Mouse (Mus musculus): Measurements from ENCODE around the gene Babam2. TPM values are rescaled to one million over a fixed set of nuclear protein-coding genes. Genes with fewer than 3 reads are reported as not detected.

Babam2 gene
- polyA plus RNA-seq, 1 experiment from 2014 or later, result 78.7 TPM

GRCm38 (mm10) chr5:31823673-31824072 lies 126.2 kb downstream of the Babam2 start:
- H3K36me3 ChIP-seq, result no peaks in the 10 kb centered on the region
- no peak overlapping the region for H3K27ac ChIP-seq
- H3K9me3 ChIP-seq, result no peaks in the 10 kb centered on the region
- no peak overlapping the region for H3K9ac ChIP-seq
- 73% methylated on average over 3 of the region's 3 CpGs for WGBS
- ATAC-seq, result no peak
- no peaks in the 10 kb centered on the region for H3K4me1 ChIP-seq (replicated peaks)
- H3K27me3 ChIP-seq (replicated peaks), result no peaks in the 10 kb centered on the region
- no peak overlapping the region for H3K4me3 ChIP-seq (replicated peaks)
- H3K4me2 ChIP-seq (replicated peaks), result no peak overlapping the region

- no peak for ATAC-seq
- WGBS, result 78% methylated on average over 2 of the region's 2 CpGs
- no peaks in the 10 kb centered on the region for H3K9me3 ChIP-seq
- no peaks in the 10 kb centered on the region for H3K27me3 ChIP-seq (replicated peaks)
- H3K4me2 ChIP-seq (replicated peaks), result no peak overlapping the region
- no peak overlapping the region for H3K9ac ChIP-seq
- H3K27ac ChIP-seq, result no peak overlapping the region
- no peaks in the 10 kb centered on the region for H3K36me3 ChIP-seq
- H3K4me1 ChIP-seq (replicated peaks), result no peaks in the 10 kb centered on the region
- no peak overlapping the region for H3K4me3 ChIP-seq (replicated peaks)
Measured at GRCm38 (mm10) chr5:31824126-31824525, 126.6 kb downstream of the Babam2 start.

DNA sequence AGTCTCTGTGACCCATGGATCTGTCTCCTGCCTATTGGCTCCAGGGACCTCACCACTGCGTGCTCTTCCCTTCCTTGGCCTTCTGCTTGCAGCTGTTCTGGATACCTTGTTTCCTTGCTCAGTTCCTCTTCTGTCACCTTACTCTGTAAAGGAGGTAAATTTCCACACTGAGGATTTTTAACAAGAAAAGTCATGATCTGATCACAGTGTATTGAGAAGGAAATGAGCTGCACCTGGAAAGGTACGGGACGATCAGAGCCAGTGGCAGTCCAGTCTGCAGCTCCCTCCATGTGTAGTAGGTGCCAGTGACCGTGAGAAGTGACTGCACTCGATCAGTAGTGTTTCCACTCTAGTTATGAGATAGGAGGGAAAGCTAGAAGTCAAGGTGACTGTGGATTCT lies 129.8 kb downstream of the Babam2 start:
- H3K4me2 ChIP-seq (replicated peaks), result no peak overlapping the region
- H3K9ac ChIP-seq, result no peak overlapping the region
- H3K27me3 ChIP-seq (replicated peaks), result no peaks in the 10 kb centered on the region
- no peaks in the 10 kb centered on the region for H3K36me3 ChIP-seq
- ATAC-seq, result no peak
- H3K27ac ChIP-seq, result no peak overlapping the region
- 87% methylated on average over 5 of the region's 5 CpGs for WGBS
- H3K9me3 ChIP-seq, result no peaks in the 10 kb centered on the region
- no peaks in the 10 kb centered on the region for H3K4me1 ChIP-seq (replicated peaks)
- H3K4me3 ChIP-seq (replicated peaks), result no peak overlapping the region

DNA sequence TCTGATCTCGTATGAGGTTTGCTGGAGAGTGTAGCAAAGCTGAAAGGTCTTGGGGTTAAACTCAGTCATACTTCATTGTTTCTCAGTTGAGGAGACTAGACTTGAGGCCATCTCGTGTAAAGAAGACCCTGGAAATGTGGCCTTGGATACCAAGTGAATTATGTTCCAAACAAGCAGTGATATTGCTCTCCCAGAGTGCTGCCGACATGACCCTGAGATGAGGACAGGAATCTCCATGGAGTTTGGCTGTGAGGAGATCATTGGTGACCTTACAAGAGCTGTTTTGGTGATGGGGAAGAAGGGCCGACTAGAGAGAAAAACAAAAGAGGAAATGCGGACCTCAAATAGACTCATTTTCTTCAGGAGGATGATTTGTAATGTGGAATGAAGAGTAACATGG lies 130.4 kb downstream of the Babam2 start:
- ATAC-seq, result no peak
- 87% methylated on average over 5 of the region's 5 CpGs for WGBS
- H3K9me3 ChIP-seq, result no peaks in the 10 kb centered on the region
- H3K4me2 ChIP-seq (replicated peaks), result no peak overlapping the region
- H3K4me3 ChIP-seq (replicated peaks), result no peak overlapping the region
- H3K4me1 ChIP-seq (replicated peaks), result no peaks in the 10 kb centered on the region
- H3K36me3 ChIP-seq, result no peaks in the 10 kb centered on the region
- H3K27ac ChIP-seq, result no peak overlapping the region
- no peak overlapping the region for H3K9ac ChIP-seq
- no peaks in the 10 kb centered on the region for H3K27me3 ChIP-seq (replicated peaks)

- no peaks in the 10 kb centered on the region for H3K9me3 ChIP-seq
- H3K4me2 ChIP-seq (replicated peaks), result no peak overlapping the region
- no peak overlapping the region for H3K9ac ChIP-seq
- H3K36me3 ChIP-seq, result no peaks in the 10 kb centered on the region
- H3K4me3 ChIP-seq (replicated peaks), result no peak overlapping the region
- H3K27me3 ChIP-seq (replicated peaks), result no peaks in the 10 kb centered on the region
- peak; percentile 36; the same call in 1 of the 2 replicates for ATAC-seq
- H3K4me1 ChIP-seq (replicated peaks), result no peaks in the 10 kb centered on the region
- 83% methylated on average over 10 of the region's 10 CpGs for WGBS
- no peak overlapping the region for H3K27ac ChIP-seq
Measured at GRCm38 (mm10) chr5:31828747-31829146, 131.3 kb downstream of the Babam2 start.

- Histone ChIP-seq H3K4me3 (replicated peaks) (no peak overlapping the region), H3K4me2 (replicated peaks) (no peak overlapping the region), H3K4me1 (replicated peaks) (no peaks in the 10 kb centered on the region), H3K27ac (no peak overlapping the region), H3K27me3 (replicated peaks) (no peaks in the 10 kb centered on the region), H3K36me3 (no peaks in the 10 kb centered on the region), H3K9ac (no peak overlapping the region), H3K9me3 (no peaks in the 10 kb centered on the region)
- no peak for ATAC-seq
- WGBS, result 49% methylated on average over 1 of the region's 1 CpGs
Measured at GRCm38 (mm10) chr5:31829588-31829987, 132.1 kb downstream of the Babam2 start.

- H3K9me3 ChIP-seq, result no peaks in the 10 kb centered on the region
- H3K36me3 ChIP-seq, result no peaks in the 10 kb centered on the region
- H3K27ac ChIP-seq, result no peak overlapping the region
- no peak overlapping the region for H3K4me3 ChIP-seq (replicated peaks)
- no peak overlapping the region for H3K9ac ChIP-seq
- H3K4me2 ChIP-seq (replicated peaks), result no peak overlapping the region
- no peaks in the 10 kb centered on the region for H3K4me1 ChIP-seq (replicated peaks)
- WGBS, result 70% methylated on average over 1 of the region's 1 CpGs
- no peak for ATAC-seq
- H3K27me3 ChIP-seq (replicated peaks), result no peaks in the 10 kb centered on the region
Measured at GRCm38 (mm10) chr5:31831587-31831986, 134.1 kb downstream of the Babam2 start.

DNA sequence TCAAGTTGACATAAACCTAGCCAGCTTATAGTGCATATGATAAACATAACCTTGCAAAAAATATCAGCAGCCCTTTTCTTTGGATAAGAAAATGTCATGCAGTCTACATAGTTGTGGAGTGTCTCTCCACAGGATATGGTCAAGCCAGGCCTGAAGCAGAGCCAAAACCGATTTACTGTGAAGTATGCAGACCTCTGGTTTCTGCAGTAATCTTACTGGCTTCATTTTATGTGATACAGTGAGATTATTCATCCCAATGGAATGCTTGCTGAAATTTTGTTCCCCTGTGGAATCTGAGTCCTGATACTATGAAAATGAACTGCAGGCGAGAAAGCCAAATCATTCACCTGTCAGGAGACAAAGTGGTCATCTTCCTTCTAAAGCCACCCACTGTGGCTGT lies 138.2 kb downstream of the Babam2 start:
- Histone ChIP-seq H3K4me2 (replicated peaks) (no peak overlapping the region), H3K4me1 (replicated peaks) (no peaks in the 10 kb centered on the region), H3K9ac (no peak overlapping the region), H3K36me3 (no peaks in the 10 kb centered on the region), H3K27ac (no peak overlapping the region), H3K4me3 (replicated peaks) (no peak overlapping the region), H3K27me3 (replicated peaks) (no peaks in the 10 kb centered on the region), H3K9me3 (no peaks in the 10 kb centered on the region)
- ATAC-seq, result no peak
- 89% methylated on average over 2 of the region's 2 CpGs for WGBS

DNA sequence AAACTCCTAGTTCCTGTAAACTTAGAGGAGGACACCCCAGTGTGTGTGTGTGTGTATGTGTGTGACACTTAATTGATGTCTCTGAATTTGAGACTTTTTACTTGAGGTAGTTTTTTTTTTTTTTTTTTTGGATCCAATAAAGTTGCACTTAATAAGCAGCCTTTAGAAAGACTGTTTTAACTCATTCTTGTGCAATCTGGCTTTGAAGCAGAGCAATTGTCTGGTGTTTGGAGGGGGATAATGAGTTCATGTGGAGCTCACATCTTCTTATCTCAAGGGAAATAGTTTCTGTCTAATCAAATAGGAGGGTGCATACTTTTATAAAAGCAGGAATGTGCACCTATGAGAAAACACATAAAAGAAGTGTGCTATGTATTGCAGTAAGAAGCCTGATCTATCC lies 142.5 kb downstream of the Babam2 start:
- no peak for ATAC-seq
- Histone ChIP-seq H3K4me1 (replicated peaks) (no peaks in the 10 kb centered on the region), H3K27me3 (replicated peaks) (no peaks in the 10 kb centered on the region)

GRCm38 (mm10) chr5:31840406-31840805 lies 142.9 kb downstream of the Babam2 start:
- no peak overlapping the region for H3K4me3 ChIP-seq (replicated peaks)
- H3K9ac ChIP-seq, result no peak overlapping the region
- H3K27ac ChIP-seq, result no peak overlapping the region
- no peaks in the 10 kb centered on the region for H3K36me3 ChIP-seq
- ATAC-seq, result no peak
- no peak overlapping the region for H3K4me2 ChIP-seq (replicated peaks)
- H3K4me1 ChIP-seq (replicated peaks), result no peaks in the 10 kb centered on the region
- WGBS, result 61% methylated on average over 1 of the region's 1 CpGs
- H3K9me3 ChIP-seq, result no peaks in the 10 kb centered on the region
- H3K27me3 ChIP-seq (replicated peaks), result no peaks in the 10 kb centered on the region

More for the DNA sequence above, 142.5 kb downstream of the Babam2 start:
- no peak overlapping the region for H3K4me3 ChIP-seq (replicated peaks)
- H3K27ac ChIP-seq, result no peak overlapping the region
- no peak overlapping the region for H3K4me2 ChIP-seq (replicated peaks)
- no peaks in the 10 kb centered on the region for H3K36me3 ChIP-seq
- no peaks in the 10 kb centered on the region for H3K9me3 ChIP-seq
- H3K9ac ChIP-seq, result no peak overlapping the region

GRCm38 (mm10) chr5:31844856-31845255 lies 147.4 kb downstream of the Babam2 start:
- Histone ChIP-seq H3K4me2 (replicated peaks) (no peak overlapping the region), H3K27ac (no peak overlapping the region), H3K9me3 (no peaks in the 10 kb centered on the region), H3K4me3 (replicated peaks) (no peak overlapping the region), H3K27me3 (replicated peaks) (no peaks in the 10 kb centered on the region), H3K36me3 (no peaks in the 10 kb centered on the region), H3K9ac (no peak overlapping the region), H3K4me1 (replicated peaks) (no peaks in the 10 kb centered on the region)
- WGBS, result 77% methylated on average over 3 of the region's 3 CpGs
- ATAC-seq, result peak; percentile 23; the same call in 1 of the 2 replicates

DNA sequence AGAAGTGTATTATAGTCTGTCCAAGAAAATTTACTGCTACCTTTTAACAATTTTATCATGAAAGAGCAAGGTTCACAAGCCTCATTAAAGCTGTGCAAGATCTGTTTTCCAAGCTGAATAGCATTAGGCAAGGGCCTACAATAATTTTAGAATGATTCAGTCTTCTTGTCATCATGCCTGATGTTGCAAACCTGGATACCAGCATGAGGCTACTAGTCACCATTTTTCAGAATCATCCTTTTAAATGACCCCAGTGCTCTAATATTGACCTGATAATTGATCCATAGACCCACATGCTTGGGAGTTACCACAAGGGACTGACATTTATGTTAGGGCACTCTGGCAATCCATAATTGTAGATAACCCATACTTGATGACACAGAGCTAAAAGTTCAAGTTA lies 149.5 kb downstream of the Babam2 start:
- no peak overlapping the region for H3K4me2 ChIP-seq (replicated peaks)
- no peaks in the 10 kb centered on the region for H3K27me3 ChIP-seq (replicated peaks)
- no peaks in the 10 kb centered on the region for H3K4me1 ChIP-seq (replicated peaks)
- no peaks in the 10 kb centered on the region for H3K36me3 ChIP-seq
- no peaks in the 10 kb centered on the region for H3K9me3 ChIP-seq
- no peak overlapping the region for H3K4me3 ChIP-seq (replicated peaks)
- no peak overlapping the region for H3K27ac ChIP-seq
- H3K9ac ChIP-seq, result no peak overlapping the region
- peak; percentile 39; the same call in 1 of the 2 replicates for ATAC-seq

DNA sequence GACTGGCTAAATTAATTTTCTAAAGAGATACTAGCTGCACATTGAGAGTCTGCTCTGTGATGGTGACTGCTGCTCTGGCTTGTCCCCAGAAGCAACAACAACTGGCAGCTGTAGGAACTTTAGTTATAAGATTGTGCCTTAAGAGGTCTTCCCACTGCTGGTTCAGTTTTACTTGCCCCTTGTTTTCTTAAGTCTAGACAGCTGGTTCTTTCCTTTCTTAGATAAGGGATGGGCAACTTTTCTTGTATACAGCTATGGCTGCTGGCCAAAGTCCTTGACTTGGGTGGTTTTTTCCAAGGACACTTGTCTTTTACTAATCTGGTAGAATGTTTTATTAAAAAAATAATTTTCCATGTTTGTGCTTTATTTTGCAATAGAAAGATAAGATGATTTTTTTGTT lies 151.5 kb downstream of the Babam2 start:
- Histone ChIP-seq H3K4me1 (replicated peaks) (no peaks in the 10 kb centered on the region), H3K36me3 (no peaks in the 10 kb centered on the region), H3K27ac (no peak overlapping the region), H3K4me2 (replicated peaks) (no peak overlapping the region), H3K4me3 (replicated peaks) (no peak overlapping the region), H3K9me3 (no peaks in the 10 kb centered on the region), H3K9ac (no peak overlapping the region), H3K27me3 (replicated peaks) (no peaks in the 10 kb centered on the region)
- ATAC-seq, result no peak

DNA sequence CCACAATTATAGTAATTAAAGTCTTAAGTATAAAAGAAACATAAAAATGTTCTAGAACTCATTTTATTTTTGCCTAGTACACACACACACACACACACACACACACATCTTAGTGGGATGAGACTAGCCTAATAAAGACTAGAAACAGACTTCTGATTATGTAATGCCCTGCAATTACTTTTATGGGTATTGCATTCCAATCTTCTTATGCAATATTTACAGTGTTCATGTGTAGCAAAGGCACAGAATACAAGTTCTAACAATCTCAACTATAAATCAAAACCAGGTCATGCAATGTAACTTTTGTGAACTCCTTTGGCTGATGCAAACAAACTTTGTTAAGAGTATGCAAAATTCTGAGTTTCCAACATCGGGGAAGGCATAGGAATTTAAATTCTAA lies 155.3 kb downstream of the Babam2 start:
- H3K27ac ChIP-seq, result no peak overlapping the region
- no peak overlapping the region for H3K9ac ChIP-seq
- no peak overlapping the region for H3K4me2 ChIP-seq (replicated peaks)
- H3K36me3 ChIP-seq, result no peaks in the 10 kb centered on the region
- no peaks in the 10 kb centered on the region for H3K9me3 ChIP-seq
- peak; percentile 83 for ATAC-seq
- no peak overlapping the region for H3K4me3 ChIP-seq (replicated peaks)
- H3K4me1 ChIP-seq (replicated peaks), result no peaks in the 10 kb centered on the region
- no peaks in the 10 kb centered on the region for H3K27me3 ChIP-seq (replicated peaks)
- 70% methylated on average over 1 of the region's 1 CpGs for WGBS

Measured in intestine, embryonic 15.5 days (tissue).